Mouse (Mus musculus) G1E (cell line): ENCODE measurements around the gene Adora3. TPM values are rescaled to one million over a fixed set of nuclear protein-coding genes. Genes with fewer than 3 reads are reported as not detected.

ENCODE experiments used
- ATAC-seq: 2 replicates; pipeline ENCODE4 v1.8.0; 2016; ENCODE audit warnings: mild to moderate bottlenecking; ENCODE audit not compliant: insufficient number of reproducible peaks, poor library complexity, low FRiP score, severe bottlenecking; ENCODE audit errors: extremely low read depth
- DNase-seq: peaks from one replicate; pipeline ENCODE4 v3.0.0; 2012; ENCODE audit warnings: low spot score
- H3K27me3 ChIP-seq: 2 replicates; pipeline ENCODE4 v1.6.1; 2012; ENCODE audit warnings: mild to moderate bottlenecking, low read length, inconsistent platforms; ENCODE audit not compliant: insufficient read depth
- H3K36me3 ChIP-seq: replicated peaks from 2 replicates; pipeline ENCODE3; 2012; ENCODE audit warnings: mild to moderate bottlenecking, inconsistent platforms
- H3K4me1 ChIP-seq: 2 replicates; pipeline ENCODE4 v1.6.1; 2012; ENCODE audit warnings: low read depth, low read length, inconsistent platforms, mixed read lengths; ENCODE audit not compliant: insufficient read depth
- H3K4me3 ChIP-seq: 2 replicates; pipeline ENCODE4 v1.5.1; 2012; ENCODE audit warnings: low read depth, mild to moderate bottlenecking, inconsistent platforms, low read length, moderate library complexity, mixed read lengths
- H3K9me3 ChIP-seq: replicated peaks from 2 replicates; pipeline ENCODE4 v1.6.1; 2012; ENCODE audit warnings: inconsistent platforms
- CTCF ChIP-seq: IDR thresholded peaks from 2 replicates; pipeline ENCODE4 v1.5.1; 2012; ENCODE audit warnings: low read depth, low read length, inconsistent platforms, mixed read lengths
- GATA1 ChIP-seq: IDR thresholded peaks from 2 replicates; pipeline ENCODE4 v1.6.1; 2012; ENCODE audit warnings: borderline replicate concordance, low read length, inconsistent platforms, mixed read lengths
- GATA2 ChIP-seq: IDR thresholded peaks from 2 replicates; pipeline ENCODE4 v1.6.1; 2012; ENCODE audit warnings: low read depth, low read length, inconsistent platforms, borderline replicate concordance
- POLR2AphosphoS5 ChIP-seq: IDR thresholded peaks from 2 replicates; pipeline ENCODE4 v1.6.1; 2012; ENCODE audit warnings: low read depth, low read length, inconsistent platforms; ENCODE audit not compliant: insufficient replicate concordance
- TAL1 ChIP-seq: conservative IDR thresholded peaks from 2 replicates; pipeline ENCODE4 v1.6.1; 2012; ENCODE audit warnings: low read depth, low read length, inconsistent platforms, mixed read lengths
- polyA plus RNA-seq: library from polyadenylated mRNA; stranded (reverse); fragments of >175 nt; gene quantifications from 2 replicates; pipeline ENCODE4 v1.2.3, GENCODE M21; 2012
- total RNA-seq, 2 experiments: library from RNA; stranded (forward) in 1 of 2; stranded (reverse) in 1 of 2; fragments of 200-1000 nt in 1 of 2; fragments of >200 nt in 1 of 2; fragmentation: Nextera tagmentation in 1 of 2; gene quantifications; 2 replicates each; pipeline ENCODE4 v1.2.3; 2014 to 2017

Gene Adora3
- total and polyA plus RNA-seq, 3 experiments: 17.4 TPM; not detected in 2

DNA sequence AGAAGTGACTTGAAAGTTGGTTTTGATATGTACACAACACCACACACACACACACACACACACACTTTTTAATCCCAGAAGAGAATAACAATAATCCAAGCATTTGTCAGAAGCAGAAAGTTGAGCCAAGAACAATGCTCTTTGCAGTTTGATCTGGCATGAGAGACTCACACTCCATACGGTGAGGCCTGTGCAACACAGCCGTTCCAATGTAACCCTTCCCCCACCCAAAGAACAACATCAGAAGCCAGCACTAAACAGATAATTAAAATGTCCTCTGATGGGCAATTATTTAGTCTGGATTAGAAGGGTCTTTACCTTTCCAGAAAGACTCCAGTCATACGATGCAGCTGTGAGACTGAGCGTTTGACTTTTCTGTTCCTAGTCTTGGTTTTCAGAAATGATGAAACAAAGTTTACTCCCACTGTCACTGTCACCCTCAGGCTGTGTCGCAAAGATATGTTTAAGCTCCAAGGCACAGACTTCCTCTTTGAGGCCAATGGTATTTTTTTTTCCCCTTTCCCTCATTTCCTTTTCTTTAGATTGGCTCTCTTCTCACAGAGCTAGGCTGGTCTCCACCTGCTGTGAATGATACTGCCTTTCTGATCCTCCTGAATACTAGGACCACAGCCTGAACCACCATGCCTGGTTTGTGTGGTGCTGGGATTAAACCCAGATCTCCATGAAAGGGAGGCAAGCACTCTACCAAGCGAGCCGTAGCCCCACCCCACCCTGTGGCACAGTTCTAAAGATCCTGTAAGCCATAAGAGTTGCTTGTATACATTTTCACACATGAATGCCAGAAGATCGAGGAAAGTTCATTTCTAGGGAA is 61.8 kb downstream of the Adora3 start, which contains the start of gene I830077J02Rik:
TSS of gene I830077J02Rik (minus strand) at position 425 of the 832 bp plus-strand sequence.
- Histone ChIP-seq H3K27me3 (no peaks in the 10 kb centered on the region), H3K4me3 (peak within 1 kb of the TSS; percentile 62), H3K9me3 (no peaks in the 10 kb centered on the region), H3K4me1 (peaks cover 43% of the 10 kb centered on the region), H3K36me3 (peaks cover 40% of the 10 kb centered on the region)
- peak; percentile 87 for ATAC-seq
- 0 out of 2 replicates have a peak, but pooled peaks have one; percentile 25 for TF ChIP-seq TAL1
- TF ChIP-seq GATA1: no peak
- DNase-seq: peak; percentile 56

- H3K4me1 ChIP-seq: peaks cover 28% of the 10 kb centered on the region
Observed at GRCm38 (mm10) chr3:105933926-105934325, 63.3 kb downstream of the Adora3 start.

DNA sequence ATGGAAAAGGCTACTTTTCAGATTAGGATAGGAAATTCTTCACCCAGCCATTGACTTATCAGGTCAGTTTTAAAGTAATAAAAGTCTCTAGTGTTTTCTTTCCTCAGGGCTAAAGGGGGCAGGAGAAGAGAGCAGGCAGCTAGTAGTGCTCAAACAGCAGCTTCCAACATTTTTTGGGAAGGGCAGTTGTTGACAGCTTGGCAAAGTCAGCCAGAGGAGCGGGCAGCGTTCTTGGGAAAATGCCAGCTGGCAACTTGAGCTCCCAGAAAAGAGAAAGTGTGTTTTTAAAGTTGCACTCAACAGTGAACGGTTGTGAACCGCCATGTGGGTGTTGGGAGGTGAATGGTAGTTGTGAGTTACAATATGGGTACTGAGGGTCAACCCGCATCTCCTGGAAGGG is 64.4 kb downstream of the Adora3 start:
- no peak overlapping the region for H3K4me3 ChIP-seq
- peaks cover 20% of the 10 kb centered on the region for H3K4me1 ChIP-seq
- no peaks in the 10 kb centered on the region for H3K9me3 ChIP-seq
- no peak for TF ChIP-seq POLR2AphosphoS5
- no peak for TF ChIP-seq GATA2
- TF ChIP-seq CTCF: no peak
- no peak for TF ChIP-seq GATA1
- TF ChIP-seq TAL1: no peak
- ATAC-seq: no peak
- no peak for DNase-seq
- H3K27me3 ChIP-seq: no peaks in the 10 kb centered on the region
- peaks cover 28% of the 10 kb centered on the region for H3K36me3 ChIP-seq

More at GRCm38 (mm10) chr3:105933926-105934325, 63.3 kb downstream of the Adora3 start:
- no peak for TF ChIP-seq TAL1
- no peak for TF ChIP-seq POLR2AphosphoS5
- no peak for TF ChIP-seq CTCF
- TF ChIP-seq GATA1: no peak
- TF ChIP-seq GATA2: no peak
- ATAC-seq (no peak), DNase-seq (no peak)
- Histone ChIP-seq H3K36me3 (peaks cover 31% of the 10 kb centered on the region), H3K27me3 (no peaks in the 10 kb centered on the region), H3K9me3 (no peaks in the 10 kb centered on the region), H3K4me3 (no peak overlapping the region)

DNA sequence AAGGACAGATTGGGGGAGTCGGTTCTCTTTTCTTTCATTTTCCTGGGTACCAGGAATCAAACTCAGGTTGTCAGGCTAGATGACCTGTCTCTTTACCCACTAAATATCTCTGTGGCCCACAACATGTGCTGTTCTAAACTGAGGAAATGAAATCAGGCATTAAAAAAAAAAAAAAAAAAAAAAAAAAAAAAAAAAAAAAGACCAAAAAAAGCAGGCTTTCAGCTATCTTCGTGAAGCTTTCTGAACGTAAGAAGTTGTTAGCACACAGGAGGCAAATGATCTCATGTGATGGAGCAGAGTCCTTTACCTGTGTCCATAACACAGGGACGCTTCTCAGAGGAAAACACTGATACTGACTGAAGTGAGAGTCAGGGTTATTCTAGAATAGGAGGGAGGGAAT is 65.5 kb downstream of the Adora3 start:
- H3K4me3 ChIP-seq: no peak overlapping the region
- no peaks in the 10 kb centered on the region for H3K9me3 ChIP-seq
- H3K27me3 ChIP-seq: no peaks in the 10 kb centered on the region
- peaks cover 35% of the 10 kb centered on the region for H3K36me3 ChIP-seq
- H3K4me1 ChIP-seq: peaks cover 16% of the 10 kb centered on the region
- ATAC-seq: no peak
- DNase-seq: no peak
- TF ChIP-seq CTCF (no peak), GATA1 (no peak), POLR2AphosphoS5 (no peak), GATA2 (no peak)

DNA sequence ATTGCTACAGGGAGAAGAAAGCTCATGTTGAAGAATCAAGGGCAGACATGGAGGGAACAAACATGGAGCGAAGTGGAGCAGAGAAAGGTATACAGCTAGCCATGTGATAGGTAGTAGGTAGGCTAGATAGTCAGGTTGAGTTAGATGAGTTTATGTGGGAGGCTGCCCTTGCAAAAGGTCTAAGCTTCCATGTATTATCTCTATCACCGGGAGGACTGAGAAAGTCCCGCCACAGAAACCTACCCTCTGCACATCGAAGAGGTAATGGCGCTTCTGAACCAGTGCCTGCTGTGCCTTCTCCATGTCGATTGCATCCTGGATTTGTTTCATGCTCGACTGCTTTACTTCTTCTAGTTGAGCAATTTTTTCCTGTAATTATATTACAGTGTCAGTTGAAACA is 80.7 kb downstream of the Adora3 start:
- TF ChIP-seq TAL1: no peak
- no peaks in the 10 kb centered on the region for H3K27me3 ChIP-seq
- no peaks in the 10 kb centered on the region for H3K9me3 ChIP-seq
- no peak for ATAC-seq
- DNase-seq: no peak
- peaks cover 14% of the 10 kb centered on the region for H3K4me1 ChIP-seq
- peaks cover 91% of the 10 kb centered on the region for H3K36me3 ChIP-seq
- H3K4me3 ChIP-seq: no peak overlapping the region

- peaks cover 73% of the 10 kb centered on the region for H3K36me3 ChIP-seq
Observed at GRCm38 (mm10) chr3:105957235-105957634, 86.6 kb downstream of the Adora3 start.

More at GRCm38 (mm10) chr3:105957235-105957634, 86.6 kb downstream of the Adora3 start:
- ATAC-seq (no peak), DNase-seq (no peak)
- Histone ChIP-seq H3K4me3 (no peak overlapping the region; the same call in 1 of the 2 replicates), H3K4me1 (peaks cover 47% of the 10 kb centered on the region), H3K9me3 (no peaks in the 10 kb centered on the region), H3K27me3 (no peaks in the 10 kb centered on the region)
- no peak for TF ChIP-seq GATA2
- no peak for TF ChIP-seq POLR2AphosphoS5
- TF ChIP-seq GATA1: no peak
- TF ChIP-seq CTCF: no peak
- TF ChIP-seq TAL1: no peak
